Mouse (Mus musculus) erythroblast, embryonic 14.5 days (primary cell): ENCODE measurements around the gene Mogs.

Source experiments
- GATA1 ChIP-seq: IDR thresholded peaks from 2 replicates; pipeline ENCODE4 v1.6.1; 2012; ENCODE audit warnings: low read length, inconsistent platforms, mixed read lengths
- TAL1 ChIP-seq: IDR thresholded peaks from 3 replicates; pipeline ENCODE4 v1.6.1; 2012; ENCODE audit warnings: low read length, inconsistent platforms, mixed read lengths

GRCm38 (mm10) chr6:83074979-83075378, 40.3 kb upstream of the Mogs start:
- TF ChIP-seq GATA1 (no peak), TAL1 (no peak)
